Mouse (Mus musculus): ENCODE results near the gene Kctd17.

The Kctd17 gene

GRCm38 (mm10) chr15:78428391-78429138, at the start of gene Kctd17:
Kctd17 (plus strand) TSS chr15:78428564.
- DNase-seq, result peak; percentile 66 to 71

GRCm38 (mm10) chr15:78380208-78380607, 48.2 kb upstream of the Kctd17 start:
- DNase-seq, result no peak

DNA sequence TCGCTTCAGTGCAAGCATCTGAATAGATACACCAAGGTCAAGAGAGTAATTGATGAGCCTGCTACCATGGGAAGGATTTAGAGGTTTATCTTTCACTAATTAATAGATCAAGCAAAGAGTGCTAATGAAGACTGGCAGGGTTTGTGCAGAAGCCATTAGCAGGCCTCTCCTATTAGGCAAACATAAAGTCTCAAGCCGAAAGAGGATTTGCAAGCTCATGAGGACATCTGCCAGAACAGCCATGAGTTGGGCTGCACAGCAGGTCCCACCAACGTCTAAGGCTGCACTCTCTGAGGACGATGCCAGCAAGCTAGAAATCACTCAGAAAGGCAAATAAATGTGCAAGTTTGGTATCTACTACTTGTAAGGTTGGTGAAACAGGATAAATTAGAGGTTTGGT, 47.6 kb upstream of the Kctd17 start:
- no peak for DNase-seq

DNA sequence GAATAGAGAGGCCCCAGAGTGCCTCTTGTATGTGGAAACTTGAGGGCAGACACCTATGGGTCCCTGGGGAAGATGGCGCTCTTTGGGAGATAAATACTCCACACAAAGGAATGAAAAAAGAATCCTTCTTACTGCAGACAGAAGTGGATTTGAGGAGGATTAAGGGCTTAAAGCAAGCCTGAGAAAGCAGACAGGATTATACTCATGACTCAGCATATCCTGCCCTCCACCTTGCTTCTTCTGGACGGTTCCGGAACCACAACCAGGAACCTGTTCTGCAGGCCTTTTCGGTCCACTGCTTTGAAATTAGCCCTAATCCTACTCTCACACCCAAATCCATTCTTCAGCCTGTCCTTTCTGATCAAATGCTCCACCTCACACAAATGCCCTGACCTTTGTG, 46.2 kb upstream of the Kctd17 start:
- DNase-seq, result no peak

DNA sequence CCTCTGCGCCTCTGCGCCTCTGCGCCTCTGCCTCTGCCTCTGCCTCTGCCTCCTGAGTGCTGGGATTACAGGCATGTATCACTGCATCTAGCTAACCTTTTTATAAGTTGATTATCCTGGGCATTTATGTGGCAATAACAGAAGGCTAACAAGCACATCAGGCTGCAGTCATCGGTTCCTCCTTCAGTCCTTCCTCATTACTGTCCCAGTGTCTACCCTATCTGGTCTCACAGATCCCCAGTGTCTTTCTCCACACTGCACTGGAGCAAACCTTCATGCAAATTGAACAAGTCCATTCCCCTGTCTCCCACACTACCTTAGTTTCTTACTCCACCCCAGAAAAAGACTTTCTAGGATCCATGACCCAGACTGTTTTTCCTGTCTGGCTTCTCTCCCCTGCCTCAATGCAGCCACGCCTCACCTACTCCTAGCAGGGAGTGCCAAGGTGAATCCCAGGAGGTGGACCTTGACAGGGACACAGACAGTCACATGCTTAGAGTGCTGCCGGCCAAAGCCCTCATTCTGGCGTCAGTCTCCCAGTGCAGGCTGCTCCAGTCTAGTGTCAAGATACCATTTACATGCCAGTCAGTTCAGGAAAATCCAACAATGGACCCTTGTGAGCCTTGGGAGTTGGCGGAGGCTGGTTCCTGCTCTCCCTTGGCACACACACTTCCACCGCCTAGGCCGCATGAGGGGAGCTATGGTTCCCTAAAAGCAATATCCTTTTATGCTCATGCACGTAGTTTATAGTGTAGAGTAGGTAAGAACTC, 44.7 kb upstream of the Kctd17 start:
- DNase-seq, result no peak

DNA sequence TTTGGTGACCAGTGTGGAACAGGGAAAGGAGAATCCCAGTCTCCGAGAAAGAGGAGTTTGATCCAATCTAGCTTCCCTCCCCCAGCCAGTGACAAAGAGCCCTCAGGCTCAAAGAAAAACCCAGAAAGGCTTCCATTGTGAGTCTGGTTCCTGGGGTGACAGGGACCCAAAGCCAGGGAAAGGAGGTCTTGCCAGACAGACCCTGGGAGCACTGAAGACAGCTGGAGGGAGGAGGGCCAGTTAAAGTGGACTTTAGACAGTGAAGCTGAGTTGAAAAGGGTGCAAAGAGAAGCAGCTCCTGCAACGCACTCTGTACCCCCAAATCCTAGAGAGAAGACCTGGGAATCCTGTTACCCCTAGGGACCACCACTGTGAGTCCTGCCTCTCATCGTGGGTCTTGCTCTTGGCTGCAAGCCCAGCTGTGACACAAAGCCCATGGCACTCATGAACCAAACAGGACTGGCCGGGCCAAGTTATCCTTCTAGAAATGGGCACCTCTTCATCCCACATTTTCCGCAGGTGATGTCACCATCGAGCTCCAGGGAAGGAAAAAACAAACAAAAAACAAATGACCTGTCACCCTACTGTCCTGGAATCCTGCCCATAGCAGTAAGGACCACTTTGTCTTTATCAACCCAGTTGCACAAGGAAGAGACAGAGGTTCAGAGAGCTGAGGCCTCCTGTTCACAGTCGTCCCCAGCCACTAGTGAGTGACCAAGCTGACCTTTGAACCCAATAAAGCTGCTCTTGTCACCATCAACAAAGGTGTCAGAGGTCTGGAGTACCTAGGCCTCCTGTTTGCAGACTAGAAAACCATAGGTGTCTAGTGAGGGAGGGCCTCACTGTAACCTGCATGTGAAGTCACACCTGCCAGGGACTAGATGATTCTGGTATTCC, 43.9 kb upstream of the Kctd17 start:
- DNase-seq, result no peak

- no peak for DNase-seq
These were observed 42.8 kb upstream of the Kctd17 start for GRCm38 (mm10) chr15:78385564-78385963.

GRCm38 (mm10) chr15:78390855-78391254, 37.5 kb upstream of the Kctd17 start:
- DNase-seq, result no peak

GRCm38 (mm10) chr15:78395478-78395962, 32.8 kb upstream of the Kctd17 start, which contains the start of gene Tex33:
Tex33 (minus strand) TSS chr15:78395912.
- no peak for DNase-seq

- DNase-seq, result no peak
These were observed 27.0 kb upstream of the Kctd17 start for GRCm38 (mm10) chr15:78401345-78401744.

- DNase-seq, result peak; percentile 72 to 80
These were observed 26.4 kb upstream of the Kctd17 start for GRCm38 (mm10) chr15:78401921-78402320.

DNA sequence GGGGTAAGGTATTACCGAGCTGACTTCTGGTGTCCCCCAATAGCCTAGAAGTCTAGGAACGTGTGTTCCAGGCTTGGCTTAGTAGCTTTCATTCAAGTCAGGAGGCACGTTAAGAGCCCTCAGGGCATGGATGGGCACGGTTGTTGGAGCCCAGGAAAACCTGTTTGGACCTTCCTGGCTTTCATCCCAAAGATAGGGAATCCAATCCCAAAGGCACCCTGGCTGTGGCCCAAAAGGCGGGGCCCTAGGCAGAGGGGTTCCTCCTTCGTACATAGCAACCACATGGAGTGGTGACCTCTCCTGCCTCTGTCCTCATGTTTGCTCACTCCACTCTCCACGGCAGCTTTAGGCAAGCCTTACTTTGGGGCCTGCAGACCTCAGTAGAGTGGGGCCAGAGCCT, 25.9 kb upstream of the Kctd17 start:
- DNase-seq, result peak; percentile 91 to 94

DNA sequence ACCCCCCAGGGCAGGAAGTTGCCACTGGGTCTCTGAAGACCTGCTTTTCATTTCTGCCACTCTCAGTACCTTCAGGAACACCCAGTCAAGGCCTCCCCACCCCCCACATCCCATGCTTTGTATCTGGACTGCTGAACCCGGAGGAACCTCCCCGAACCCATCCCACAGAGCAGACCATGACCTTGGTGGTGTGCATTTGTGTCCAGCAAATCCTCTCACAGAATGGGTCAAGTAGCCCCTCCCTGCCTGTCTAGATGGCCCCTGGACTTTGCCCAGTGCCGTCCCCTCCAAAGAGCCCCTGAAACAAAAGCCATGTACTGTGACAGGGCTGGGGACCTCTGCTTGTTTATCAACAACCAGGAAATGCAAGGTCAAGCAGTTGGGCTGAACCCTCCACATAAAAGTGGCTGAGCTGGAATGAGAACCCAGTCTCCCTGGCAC, 25.0 kb upstream of the Kctd17 start:
- DNase-seq, result peak; percentile 48 to 61

GRCm38 (mm10) chr15:78403896-78404295, 24.5 kb upstream of the Kctd17 start:
- DNase-seq, result peak; percentile 49 to 63

GRCm38 (mm10) chr15:78405098-78405497, 23.3 kb upstream of the Kctd17 start:
- no peak for DNase-seq

DNA sequence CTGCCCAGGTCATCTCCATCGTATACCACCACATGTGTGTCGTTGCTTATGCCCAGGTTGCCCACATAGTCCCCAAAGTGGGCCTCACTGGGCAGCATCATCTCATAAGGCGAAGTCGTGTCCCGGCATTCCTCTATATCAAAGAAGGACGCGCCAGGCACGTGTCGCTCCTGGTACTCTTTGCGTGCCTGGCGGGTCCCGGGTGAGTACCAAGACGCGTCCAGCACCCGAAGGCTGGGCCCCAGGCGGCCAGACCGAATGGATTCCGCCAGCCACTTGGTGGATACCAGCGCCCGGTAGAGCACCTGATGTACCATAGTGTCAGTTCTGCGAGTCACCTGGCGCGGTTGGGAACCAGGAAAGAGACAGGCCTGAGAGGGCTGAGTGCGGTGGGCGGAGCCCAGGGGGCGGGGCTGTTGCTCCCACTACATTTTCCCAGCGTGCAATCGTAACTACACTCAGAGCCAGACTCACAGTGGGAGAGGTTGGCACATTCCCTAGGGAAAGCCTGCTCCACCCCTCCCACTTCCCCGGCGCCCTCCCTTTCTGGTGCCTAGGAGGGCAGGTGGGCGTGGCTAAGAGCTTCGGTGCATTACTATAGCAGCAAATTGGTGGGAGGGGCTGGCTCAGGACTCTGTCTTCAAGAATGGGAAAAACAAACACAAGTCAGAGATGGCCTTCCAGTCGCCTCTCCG, 22.7 kb upstream of the Kctd17 start, which contains the start of gene Tst:
TSS of gene Tst (minus strand) at position 391 of the 695 bp plus-strand sequence.
- peak; percentile 98 to 99 for DNase-seq

- DNase-seq, result peak; percentile 93 to 94
These were observed 21.9 kb upstream of the Kctd17 start, which contains the start of gene Mpst for GRCm38 (mm10) chr15:78406293-78406934. Mpst (plus strand) TSS chr15:78406416.

DNA sequence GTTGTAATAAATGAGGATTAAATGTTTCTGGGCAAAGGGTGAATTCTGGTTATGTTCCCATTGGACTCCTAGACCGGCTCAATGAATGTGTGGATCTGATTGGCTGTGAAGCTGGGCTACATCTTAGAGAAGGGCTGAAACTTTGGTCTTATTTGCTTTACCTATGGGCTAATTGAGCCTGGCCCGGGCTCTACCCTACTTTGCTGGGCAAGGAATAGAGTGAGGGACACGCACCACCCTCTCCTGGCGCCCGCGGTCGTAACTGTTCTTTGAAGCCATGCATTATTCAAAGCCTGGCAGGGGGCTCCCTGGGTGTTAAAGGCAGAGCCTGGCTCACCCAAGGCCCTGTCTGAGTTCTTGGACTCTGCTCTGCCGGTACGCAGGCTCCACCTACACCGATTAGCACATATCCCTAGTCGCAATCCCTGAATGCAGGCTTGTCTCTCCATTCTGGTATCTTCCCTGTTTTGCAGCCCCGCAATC, 18.8 kb upstream of the Kctd17 start:
- DNase-seq, result no peak

GRCm38 (mm10) chr15:78413083-78413718, 15.2 kb upstream of the Kctd17 start:
- DNase-seq, result no peak

DNA sequence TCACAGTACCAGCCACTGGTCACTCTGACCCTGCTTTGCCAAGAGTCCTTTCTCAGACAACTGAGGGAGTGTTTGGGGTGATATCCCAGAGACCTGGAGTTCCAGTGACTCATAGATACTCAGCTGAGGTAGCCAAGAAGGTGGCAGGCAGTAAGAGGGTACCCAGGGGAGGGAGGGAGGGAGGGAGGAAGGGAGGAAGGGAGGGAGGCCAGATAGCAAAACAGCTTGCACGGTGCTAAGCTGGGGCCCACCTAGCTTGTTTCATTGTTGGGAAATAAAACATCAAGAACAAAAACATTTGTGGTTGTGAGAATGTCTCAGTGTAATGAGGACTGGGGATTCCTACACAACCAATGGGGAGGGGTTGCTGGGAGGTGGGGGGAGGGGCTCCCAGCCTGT, 14.6 kb upstream of the Kctd17 start:
- DNase-seq, result no peak

DNA sequence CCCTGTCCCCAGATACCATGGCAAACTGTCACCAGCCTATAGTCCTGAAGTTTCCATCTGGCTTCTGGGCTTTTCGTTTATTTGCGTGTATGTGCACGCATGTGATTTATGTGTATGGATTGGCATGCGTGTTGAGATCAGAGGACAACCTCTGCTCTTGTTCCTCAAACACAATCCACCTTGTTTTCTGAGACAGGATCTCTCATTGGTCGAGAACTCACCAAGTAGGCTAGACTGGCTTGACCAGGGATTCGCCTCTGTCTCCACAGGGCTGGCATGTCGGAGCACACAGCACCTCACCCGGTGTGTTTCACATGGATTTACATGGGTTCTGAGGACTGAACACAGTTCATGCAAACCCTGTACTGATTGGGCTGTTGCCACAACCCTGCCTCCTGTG, 14.2 kb upstream of the Kctd17 start:
- no peak for DNase-seq
